Comparison of ENCODE assay signal across 8 mouse cellular contexts in genomic region chr4:123342091-123342641, GRCm38 (mm10). TPM values are rescaled to one million over a fixed set of nuclear protein-coding genes. Genes with fewer than 3 reads are reported as not detected.
DNase-seq lines count a peak whose midpoint lies in the region; ATAC-seq and TF ChIP-seq lines count a peak whose summit lies in the region.

No protein-coding gene starts in this region.

- H3K36me3 ChIP-seq in kidney, postnatal 0 days (ENCODE audit: insufficient read depth, low read length), result no peaks in the 10 kb centered on the region
- 0 out of 2 replicates have a peak, but pooled peaks cover 2% of the 10 kb centered on the region for H3K36me3 ChIP-seq in embryonic facial prominence, embryonic 10.5 days (replicated peaks)
- no peaks in the 10 kb centered on the region for H3K36me3 ChIP-seq in intestine, embryonic 14.5 days (ENCODE audit: control insufficient read depth, insufficient read depth, low read length)
- H3K36me3 ChIP-seq in myocyte (ENCODE audit: control insufficient read depth, insufficient read depth), result no peaks in the 10 kb centered on the region

- peak; percentile 33 for ATAC-seq in kidney, postnatal 0 days (replicated peaks; ENCODE audit: low FRiP score, low read depth)
- ATAC-seq in intestine, embryonic 14.5 days (replicated peaks; ENCODE audit: low FRiP score, low TSS enrichment, low read depth), result peak; percentile 13

- peaks cover 20% of the 10 kb centered on the region for H3K27me3 ChIP-seq in kidney, postnatal 0 days (ENCODE audit: insufficient read depth, low read length)
- H3K27me3 ChIP-seq in embryonic facial prominence, embryonic 10.5 days (replicated peaks; ENCODE audit: low read depth, poor library complexity, severe bottlenecking), result peaks cover 70% of the 10 kb centered on the region
- peaks cover 40% of the 10 kb centered on the region for H3K27me3 ChIP-seq in intestine, embryonic 14.5 days (replicated peaks; ENCODE audit: control insufficient read depth, insufficient read depth, low read length)
- peaks cover 14% of the 10 kb centered on the region for H3K27me3 ChIP-seq in myocyte (ENCODE audit: control insufficient read depth, insufficient read depth, insufficient read length)

- TF ChIP-seq CTCF in kidney, postnatal 0 days (IDR thresholded peaks at IDR 0.05; ENCODE audit: low read depth), result no peak

- no peak overlapping the region for H3K27ac ChIP-seq in kidney, postnatal 0 days
- no peak overlapping the region for H3K27ac ChIP-seq in embryonic facial prominence, embryonic 10.5 days (replicated peaks)
- H3K27ac ChIP-seq in intestine, embryonic 14.5 days (ENCODE audit: low read depth), result no peak overlapping the region

- H3K4me3 ChIP-seq in kidney, postnatal 0 days (replicated peaks; ENCODE audit: low read depth, low read length), result peak overlapping the region; percentile 50
- H3K4me3 ChIP-seq in embryonic facial prominence, embryonic 10.5 days, result peak overlapping the region; percentile 66
- H3K4me3 ChIP-seq in intestine, embryonic 14.5 days (ENCODE audit: low read depth, low read length), result peak overlapping the region; percentile 47
- H3K4me3 ChIP-seq in myocyte, result peak overlapping the region; percentile 12

- no peaks in the 10 kb centered on the region for H3K79me2 ChIP-seq in myocyte (ENCODE audit: control insufficient read depth, insufficient read depth)

- no peak overlapping the region for H3ac ChIP-seq in myocyte (ENCODE audit: control insufficient read depth, insufficient read length)

- 3% methylated on average over 43 of the region's 43 CpGs for WGBS in kidney, postnatal 0 days
- WGBS in embryonic facial prominence, embryonic 10.5 days, result 3% methylated on average over 43 of the region's 43 CpGs
- 3% methylated on average over 35 of the region's 43 CpGs for WGBS in intestine, embryonic 14.5 days

- DNase-seq in kidney, postnatal 0 days (ENCODE audit: low spot score), result no peak
- DNase-seq in kidney, postnatal 14 days, result no peak
- no peak for DNase-seq in embryonic facial prominence, embryonic 10.5 days (ENCODE audit: low spot score)
- DNase-seq in intestine, embryonic 14.5 days (ENCODE audit: low spot score), result peak; percentile 66
- no peak for DNase-seq in adrenal gland, postnatal 25 days
- DNase-seq in frontal cortex, adult 2 months (ENCODE audit: extremely low spot score in 1 of 2, low spot score in 1 of 2), result no peak
- DNase-seq in layer of hippocampus, adult 9-10 months (ENCODE audit: low spot score), result no peak

- no peak for TF ChIP-seq POLR2A in myocyte (IDR thresholded peaks at IDR 0.05; ENCODE audit: insufficient read length, low read depth)

- peak overlapping the region; percentile 87 for H3K4me2 ChIP-seq in kidney, postnatal 0 days (ENCODE audit: low read length)
- peak overlapping the region; percentile 59 for H3K4me2 ChIP-seq in intestine, embryonic 14.5 days (ENCODE audit: low read length)
- H3K4me2 ChIP-seq in myocyte (ENCODE audit: low read depth), result peak overlapping the region; percentile 79

- peak overlapping the region; percentile 39; the same call in 1 of the 2 replicates for H3K9ac ChIP-seq in kidney, postnatal 0 days (ENCODE audit: low read depth, low read length)
- peak overlapping the region; percentile 2; the same call in 1 of the 2 replicates for H3K9ac ChIP-seq in intestine, embryonic 14.5 days (ENCODE audit: low read length)

- no peaks in the 10 kb centered on the region for H3K9me3 ChIP-seq in kidney, postnatal 0 days (replicated peaks; ENCODE audit: low read length)
- no peaks in the 10 kb centered on the region for H3K9me3 ChIP-seq in embryonic facial prominence, embryonic 10.5 days
- no peaks in the 10 kb centered on the region for H3K9me3 ChIP-seq in intestine, embryonic 14.5 days (ENCODE audit: control insufficient read depth, low read length)

- peaks cover 6% of the 10 kb centered on the region for H3K4me1 ChIP-seq in kidney, postnatal 0 days (replicated peaks; ENCODE audit: insufficient read depth, low read length)
- peaks cover 17% of the 10 kb centered on the region for H3K4me1 ChIP-seq in embryonic facial prominence, embryonic 10.5 days
- H3K4me1 ChIP-seq in intestine, embryonic 14.5 days (replicated peaks; ENCODE audit: control insufficient read depth, insufficient read depth, low read length), result peaks cover 11% of the 10 kb centered on the region; the same call in 1 of the 2 replicates

TF ChIP-seq in myocyte, 11 proteins besides CTCF, POLR2A, EP300 and RAD21:
- TF ChIP-seq MAX (IDR thresholded peaks at IDR 0.05; ENCODE audit: low read depth), result no peak
- no peak for TF ChIP-seq MYOG (IDR thresholded peaks at IDR 0.05; ENCODE audit: control insufficient read depth in 1 of 3, insufficient read depth in 1 of 3, insufficient read length in 2 of 3, low read depth in 2 of 3)
- TF ChIP-seq MYOD1 (IDR thresholded peaks at IDR 0.05; ENCODE audit: control insufficient read depth in 1 of 3, insufficient read length in 2 of 3, low read depth in 2 of 3), result no peak
- no peak for TF ChIP-seq TCF12 (IDR thresholded peaks at IDR 0.05; ENCODE audit: insufficient read depth, poor library complexity, severe bottlenecking)
- TF ChIP-seq E2F4 (IDR thresholded peaks at IDR 0.05; ENCODE audit: insufficient read depth), result no peak
- TF ChIP-seq USF1 (IDR thresholded peaks at IDR 0.05; ENCODE audit: low read depth), result no peak
- no peak for TF ChIP-seq POLR2AphosphoS2 (IDR thresholded peaks at IDR 0.05; ENCODE audit: insufficient read length, low read depth)
- TF ChIP-seq CEBPB (IDR thresholded peaks at IDR 0.05; ENCODE audit: insufficient read depth, poor library complexity, severe bottlenecking), result no peak
- TF ChIP-seq REST (IDR thresholded peaks at IDR 0.05; ENCODE audit: insufficient read depth, insufficient read length), result no peak
- TF ChIP-seq SRF (IDR thresholded peaks at IDR 0.05; ENCODE audit: control insufficient read depth, insufficient read length, low read depth), result no peak
- TF ChIP-seq TCF3 (IDR thresholded peaks at IDR 0.05; ENCODE audit: insufficient read length, low read depth), result no peak

RNA-seq across cellular contexts. Expression of gene Bmp8a, which starts 0.9 kb away (rescaled TPM):
- 0.32 and 0.41 TPM in 2 replicates for polyA plus RNA-seq in kidney, postnatal 0 days (2015; fragmentation: Nextera tagmentation; extraction: Ambion mirVana)
- polyA plus RNA-seq in embryonic facial prominence, embryonic 10.5 days (2016; fragmentation: Nextera tagmentation; extraction: Ambion mirVana), result 0.14 TPM in 1 of 2 replicates, not detected in the other
- polyA plus RNA-seq in intestine, embryonic 14.5 days (2014; fragmentation: Nextera tagmentation; extraction: Ambion mirVana), result 0.12 and 0.19 TPM in 2 replicates
- polyA plus RNA-seq in myocyte (2012; fragmentation: generic; extraction: Trizol), result 1.2 TPM
- total RNA-seq in adrenal gland, postnatal 25 days (2021), result not detected in 2 replicates
- 0.14 and 0.17 TPM in 2 replicates for polyA plus RNA-seq in frontal cortex, adult 2 months (2012; rRNA removed)

RNA-seq across cellular contexts. Expression of gene Oxct2a, which starts 18.7 kb away (rescaled TPM):
- polyA plus RNA-seq in kidney, postnatal 0 days (2015; fragmentation: Nextera tagmentation; extraction: Ambion mirVana), result not detected in 2 replicates
- not detected in 2 replicates for polyA plus RNA-seq in embryonic facial prominence, embryonic 10.5 days (2016; fragmentation: Nextera tagmentation; extraction: Ambion mirVana)
- not detected in 2 replicates for polyA plus RNA-seq in intestine, embryonic 14.5 days (2014; fragmentation: Nextera tagmentation; extraction: Ambion mirVana)
- polyA plus RNA-seq in myocyte (2012; fragmentation: generic; extraction: Trizol), result 0.04 TPM
- total RNA-seq in adrenal gland, postnatal 25 days (2021), result not detected in 2 replicates
- polyA plus RNA-seq in frontal cortex, adult 2 months (2012; rRNA removed), result 0.06 TPM in 1 of 2 replicates, not detected in the other

Comparison
In these comparisons a context has a peak if more than half of its experiments do, and no peak if none do; other contexts are left out.
1. H3K4me3 ChIP-seq: peak in every context shown above with its lines; median percentile 66 in embryonic facial prominence, embryonic 10.5 days; 50 in kidney, postnatal 0 days; 47 in intestine, embryonic 14.5 days; 12 in myocyte.